Mouse (Mus musculus): ENCODE measurements at regions not wholly inside any gene's neighbourhood (a gene's known extent, or its start where the extent isn't known, plus 50 kb on each side); places are given as distances from the start of the nearest gene placed in this dataset.
A peak's percentile ranks its signal among the peaks of the same experiment; 100 is the strongest.
"Not testable (repeated sequence)": the region's sequence is repeated elsewhere in the genome, so short reads cannot be mapped to it uniquely, and the experiment has no call there.

DNA sequence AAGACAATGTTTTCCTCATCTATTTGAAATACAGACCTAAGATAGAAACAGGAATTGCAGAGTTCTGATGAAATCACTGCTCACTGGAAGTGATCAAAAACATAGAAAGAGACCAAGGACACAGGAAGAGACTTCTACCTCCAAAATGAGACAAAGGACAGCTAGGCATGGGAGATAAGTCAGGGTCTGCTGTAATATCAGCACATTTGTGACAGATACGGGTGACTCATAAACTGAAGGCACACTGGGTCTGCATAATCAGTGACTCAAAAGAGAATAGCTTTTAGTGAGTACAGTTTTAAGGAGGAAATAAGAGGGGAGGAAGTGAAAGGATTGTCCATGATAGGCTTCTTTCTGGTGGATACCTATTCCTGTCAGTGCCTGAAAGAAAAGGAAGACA, 719.7 kb downstream of the Efna5 start:
- ATAC-seq (replicated peaks; ENCODE audit: low FRiP score): no peak

DNA sequence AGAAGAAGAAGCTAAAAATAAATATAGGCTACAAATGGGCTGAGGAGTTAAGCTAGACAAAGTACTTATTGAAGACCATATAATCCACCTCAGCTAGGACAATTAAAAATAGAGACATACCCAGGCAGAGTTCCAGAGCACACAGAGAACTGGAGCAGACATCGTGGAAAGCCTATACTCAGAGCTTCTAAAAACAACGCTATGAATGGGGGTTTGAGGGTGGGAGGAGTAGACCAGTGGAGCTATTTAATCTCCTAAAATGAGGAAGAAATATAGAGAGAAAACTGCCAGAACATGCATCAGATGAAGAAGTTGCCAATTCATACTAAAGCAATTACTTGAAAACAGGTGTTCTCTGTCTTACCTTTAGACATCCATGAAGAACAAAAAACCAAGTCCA, 720.8 kb downstream of the Efna5 start:
- WGBS: 83% methylated on average over 2 of the region's 2 CpGs
- Histone ChIP-seq H3K4me2 (ENCODE audit: low read depth, low read length, severe bottlenecking) (no peak overlapping the region), H3K27me3 (ENCODE audit: control insufficient read depth, insufficient read depth, low read length) (no peaks in the 10 kb centered on the region), H3K9ac (ENCODE audit: low read length) (no peak overlapping the region), H3K36me3 (ENCODE audit: control insufficient read depth, insufficient read depth, low read length) (no peaks in the 10 kb centered on the region), H3K4me1 (replicated peaks; ENCODE audit: control insufficient read depth, insufficient read depth, low read length) (no peaks in the 10 kb centered on the region), H3K4me3 (ENCODE audit: low read depth, low read length) (no peak overlapping the region), H3K27ac (ENCODE audit: low read depth, low read length) (no peak overlapping the region), H3K9me3 (ENCODE audit: control insufficient read depth, low read length) (no peaks in the 10 kb centered on the region)
- ATAC-seq (replicated peaks; ENCODE audit: low FRiP score): no peak
- DNase-seq (ENCODE audit: low spot score): no peak

More for the DNA sequence above, 719.7 kb downstream of the Efna5 start:
- Histone ChIP-seq H3K27ac (ENCODE audit: low read depth, low read length) (no peak overlapping the region), H3K4me3 (ENCODE audit: low read depth, low read length) (no peak overlapping the region), H3K9me3 (ENCODE audit: control insufficient read depth, low read length) (no peaks in the 10 kb centered on the region), H3K9ac (ENCODE audit: low read length) (no peak overlapping the region), H3K36me3 (ENCODE audit: control insufficient read depth, insufficient read depth, low read length) (no peaks in the 10 kb centered on the region), H3K27me3 (ENCODE audit: control insufficient read depth, insufficient read depth, low read length) (no peaks in the 10 kb centered on the region), H3K4me2 (ENCODE audit: low read depth, low read length, severe bottlenecking) (no peak overlapping the region), H3K4me1 (replicated peaks; ENCODE audit: control insufficient read depth, insufficient read depth, low read length) (no peaks in the 10 kb centered on the region)
- no peak for DNase-seq (ENCODE audit: low spot score)
- 82% methylated on average over 1 of the region's 1 CpGs for WGBS

DNA sequence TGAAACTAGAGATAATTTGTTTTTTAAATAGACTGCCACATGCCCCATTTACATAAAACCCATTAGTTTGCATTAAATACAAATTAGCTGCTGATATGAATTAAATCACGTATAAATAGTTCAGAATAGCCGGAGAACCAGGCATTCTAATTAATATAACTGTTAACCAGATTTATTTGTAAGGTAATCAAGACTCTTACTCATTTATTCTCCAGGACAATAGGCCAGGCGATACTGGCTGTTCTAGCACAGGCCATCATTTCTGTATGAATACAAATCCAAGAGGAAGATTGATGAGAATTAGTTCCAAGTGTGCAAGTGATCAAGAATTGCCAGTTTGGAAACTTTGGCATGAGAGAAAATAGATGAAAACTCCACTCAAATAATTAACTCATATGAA, 746.1 kb downstream of the Efna5 start:
- WGBS: 61% methylated on average over 3 of the region's 3 CpGs
- Histone ChIP-seq H3K4me3 (ENCODE audit: low read depth, low read length) (no peak overlapping the region), H3K27me3 (ENCODE audit: control insufficient read depth, insufficient read depth, low read length) (no peaks in the 10 kb centered on the region), H3K9me3 (ENCODE audit: control insufficient read depth, low read length) (no peaks in the 10 kb centered on the region), H3K36me3 (ENCODE audit: control insufficient read depth, insufficient read depth, low read length) (no peaks in the 10 kb centered on the region), H3K27ac (ENCODE audit: low read depth, low read length) (no peak overlapping the region), H3K4me2 (ENCODE audit: low read depth, low read length, severe bottlenecking) (no peak overlapping the region), H3K9ac (ENCODE audit: low read length) (no peak overlapping the region), H3K4me1 (replicated peaks; ENCODE audit: control insufficient read depth, insufficient read depth, low read length) (no peaks in the 10 kb centered on the region)
- DNase-seq (ENCODE audit: low spot score) (no peak), ATAC-seq (replicated peaks; ENCODE audit: low FRiP score) (no peak)

DNA sequence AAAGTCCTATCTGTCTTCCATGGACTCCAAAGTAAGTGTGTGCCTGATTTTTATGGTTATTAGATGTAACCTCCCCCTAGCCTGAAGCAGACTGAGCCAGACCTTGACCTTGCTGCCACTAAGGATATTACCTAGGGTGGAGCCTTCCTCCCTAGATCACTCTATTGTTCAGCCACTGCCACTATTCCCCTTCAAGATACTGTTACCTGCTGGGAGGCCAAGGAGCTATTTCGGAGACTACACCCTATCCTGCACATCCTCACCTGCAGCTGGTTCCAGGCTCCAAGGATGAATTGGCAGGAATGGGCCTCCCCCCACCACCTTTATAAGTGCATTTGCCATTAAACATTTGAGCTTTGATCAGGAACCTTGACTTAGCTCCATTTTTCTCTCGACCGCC, 769.4 kb downstream of the Efna5 start:
- 90% methylated on average over 3 of the region's 3 CpGs for WGBS
- not testable (repeated sequence) for H3K4me3 ChIP-seq (ENCODE audit: low read depth, low read length); H3K36me3 ChIP-seq (ENCODE audit: control insufficient read depth, insufficient read depth, low read length)

DNA sequence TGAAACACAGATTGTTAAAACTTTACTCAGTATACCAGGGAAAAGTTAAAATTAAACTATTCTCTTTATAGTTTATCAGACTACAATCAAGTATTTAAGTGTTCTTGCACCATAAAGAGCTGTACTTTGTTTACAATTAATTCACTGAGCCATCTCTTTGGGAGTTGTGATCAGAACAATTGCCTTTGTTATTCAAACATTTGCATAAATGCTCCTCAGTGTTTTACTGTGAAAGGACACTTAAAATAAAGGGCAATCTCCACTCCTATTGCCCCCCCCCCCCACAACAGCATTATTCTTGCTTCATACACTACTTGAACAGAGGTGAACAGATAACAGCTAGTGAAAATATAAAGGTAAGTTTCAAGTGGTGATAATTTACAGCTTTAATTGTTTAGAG, 772.1 kb downstream of the Efna5 start:
- Histone ChIP-seq H3K9ac (ENCODE audit: low read length) (no peak overlapping the region), H3K27ac (ENCODE audit: low read depth, low read length) (no peak overlapping the region), H3K9me3 (ENCODE audit: control insufficient read depth, low read length) (no peaks in the 10 kb centered on the region), H3K4me2 (ENCODE audit: low read depth, low read length, severe bottlenecking) (no peak overlapping the region), H3K4me3 (ENCODE audit: low read depth, low read length) (no peak overlapping the region), H3K4me1 (replicated peaks; ENCODE audit: control insufficient read depth, insufficient read depth, low read length) (no peaks in the 10 kb centered on the region), H3K36me3 (ENCODE audit: control insufficient read depth, insufficient read depth, low read length) (no peaks in the 10 kb centered on the region), H3K27me3 (ENCODE audit: control insufficient read depth, insufficient read depth, low read length) (no peaks in the 10 kb centered on the region)
- DNase-seq (ENCODE audit: low spot score) (no peak), ATAC-seq (replicated peaks; ENCODE audit: low FRiP score) (no peak)

More for the DNA sequence above, 769.4 kb downstream of the Efna5 start:
- not testable (repeated sequence) for H3K4me1 ChIP-seq (replicated peaks; ENCODE audit: control insufficient read depth, insufficient read depth, low read length); H3K27me3 ChIP-seq (ENCODE audit: control insufficient read depth, insufficient read depth, low read length); ATAC-seq (replicated peaks; ENCODE audit: low FRiP score); H3K27ac ChIP-seq (ENCODE audit: low read depth, low read length); H3K9me3 ChIP-seq (ENCODE audit: control insufficient read depth, low read length); H3K9ac ChIP-seq (ENCODE audit: low read length); DNase-seq (ENCODE audit: low spot score); H3K4me2 ChIP-seq (ENCODE audit: low read depth, low read length, severe bottlenecking)

DNA sequence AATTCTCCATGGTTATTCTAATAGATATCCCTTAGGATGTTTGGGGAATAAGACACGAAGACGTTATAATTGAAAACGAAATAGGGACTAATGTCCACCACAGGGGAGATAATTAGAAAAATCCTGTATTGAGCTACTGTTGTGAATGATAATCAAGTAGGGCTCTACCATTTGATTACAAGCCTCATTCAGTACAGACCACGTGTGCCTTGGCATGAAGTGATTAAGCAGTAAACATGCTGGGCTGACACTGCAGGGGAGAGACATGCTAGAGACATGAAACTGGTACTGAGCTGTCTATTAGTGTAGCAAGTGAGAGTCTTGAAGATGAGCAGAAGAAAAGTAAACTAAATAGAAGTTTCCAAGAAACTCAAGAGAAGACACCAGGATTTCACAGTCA, 797.8 kb downstream of the Efna5 start:
- H3K9ac ChIP-seq (ENCODE audit: low read length): no peak overlapping the region
- no peak overlapping the region for H3K27ac ChIP-seq (ENCODE audit: low read depth, low read length)
- WGBS: 67% methylated on average over 4 of the region's 4 CpGs
- no peak overlapping the region for H3K4me2 ChIP-seq (ENCODE audit: low read depth, low read length, severe bottlenecking)
- no peak for ATAC-seq (replicated peaks; ENCODE audit: low FRiP score)
- no peaks in the 10 kb centered on the region for H3K36me3 ChIP-seq (ENCODE audit: control insufficient read depth, insufficient read depth, low read length)
- no peak overlapping the region for H3K4me3 ChIP-seq (ENCODE audit: low read depth, low read length)
- DNase-seq (ENCODE audit: low spot score): no peak
- no peaks in the 10 kb centered on the region for H3K9me3 ChIP-seq (ENCODE audit: control insufficient read depth, low read length)
- H3K4me1 ChIP-seq (replicated peaks; ENCODE audit: control insufficient read depth, insufficient read depth, low read length): no peaks in the 10 kb centered on the region
- H3K27me3 ChIP-seq (ENCODE audit: control insufficient read depth, insufficient read depth, low read length): no peaks in the 10 kb centered on the region

DNA sequence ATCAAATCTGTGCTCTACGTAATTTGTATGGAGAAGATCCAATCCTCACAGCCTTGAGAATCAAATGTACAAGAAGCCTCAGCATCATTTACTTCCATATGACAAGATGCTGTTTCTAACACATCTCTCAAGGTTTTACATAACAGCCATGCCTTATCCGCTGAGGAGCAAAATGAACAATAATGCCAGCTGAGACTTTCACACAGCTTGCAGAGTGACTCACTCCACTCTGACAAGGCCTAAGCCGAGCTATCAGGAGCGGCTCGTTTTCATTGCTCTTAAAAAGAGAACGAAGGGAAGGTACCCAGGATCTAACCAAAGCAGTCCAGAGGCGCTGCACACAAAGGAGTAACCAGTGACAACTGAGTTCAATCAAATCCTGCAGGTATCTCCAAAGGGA, 803.5 kb downstream of the Efna5 start:
- Histone ChIP-seq H3K9ac (ENCODE audit: low read length) (no peak overlapping the region), H3K9me3 (ENCODE audit: control insufficient read depth, low read length) (no peaks in the 10 kb centered on the region), H3K4me3 (ENCODE audit: low read depth, low read length) (no peak overlapping the region), H3K4me2 (ENCODE audit: low read depth, low read length, severe bottlenecking) (no peak overlapping the region), H3K27me3 (ENCODE audit: control insufficient read depth, insufficient read depth, low read length) (no peaks in the 10 kb centered on the region), H3K27ac (ENCODE audit: low read depth, low read length) (no peak overlapping the region), H3K36me3 (ENCODE audit: control insufficient read depth, insufficient read depth, low read length) (no peaks in the 10 kb centered on the region), H3K4me1 (replicated peaks; ENCODE audit: control insufficient read depth, insufficient read depth, low read length) (no peaks in the 10 kb centered on the region)
- 0 out of 2 replicates have a peak, but pooled peaks have one; percentile 24 for ATAC-seq (replicated peaks; ENCODE audit: low FRiP score)
- 66% methylated on average over 7 of the region's 7 CpGs for WGBS
- DNase-seq (ENCODE audit: low spot score): no peak

DNA sequence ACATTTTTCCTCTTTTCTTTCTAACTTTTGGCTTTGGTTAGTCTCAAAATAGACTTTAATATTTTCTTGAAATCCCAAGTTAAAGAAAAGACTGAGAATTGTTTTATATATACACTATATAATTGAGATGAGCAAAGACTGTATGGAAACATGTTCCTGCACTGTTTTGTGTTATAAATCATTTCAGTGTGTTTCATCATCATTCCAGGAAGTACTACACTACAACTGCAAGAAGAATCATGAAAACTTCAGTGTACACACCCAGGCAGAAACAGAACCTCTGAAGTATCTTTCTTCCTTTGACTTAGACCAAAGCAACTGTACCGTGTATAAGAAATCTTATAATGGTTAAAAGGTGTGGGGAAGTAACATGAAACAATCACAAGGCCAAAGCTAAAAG, 816.2 kb downstream of the Efna5 start:
- Histone ChIP-seq H3K4me2 (ENCODE audit: low read depth, low read length, severe bottlenecking) (no peak overlapping the region), H3K27me3 (ENCODE audit: control insufficient read depth, insufficient read depth, low read length) (no peaks in the 10 kb centered on the region), H3K27ac (ENCODE audit: low read depth, low read length) (no peak overlapping the region), H3K9me3 (ENCODE audit: control insufficient read depth, low read length) (no peaks in the 10 kb centered on the region), H3K4me1 (replicated peaks; ENCODE audit: control insufficient read depth, insufficient read depth, low read length) (no peaks in the 10 kb centered on the region), H3K9ac (ENCODE audit: low read length) (no peak overlapping the region), H3K4me3 (ENCODE audit: low read depth, low read length) (no peak overlapping the region), H3K36me3 (ENCODE audit: control insufficient read depth, insufficient read depth, low read length) (no peaks in the 10 kb centered on the region)
- DNase-seq (ENCODE audit: low spot score) (no peak), ATAC-seq (replicated peaks; ENCODE audit: low FRiP score) (no peak)
- WGBS: 92% methylated on average over 1 of the region's 1 CpGs

DNA sequence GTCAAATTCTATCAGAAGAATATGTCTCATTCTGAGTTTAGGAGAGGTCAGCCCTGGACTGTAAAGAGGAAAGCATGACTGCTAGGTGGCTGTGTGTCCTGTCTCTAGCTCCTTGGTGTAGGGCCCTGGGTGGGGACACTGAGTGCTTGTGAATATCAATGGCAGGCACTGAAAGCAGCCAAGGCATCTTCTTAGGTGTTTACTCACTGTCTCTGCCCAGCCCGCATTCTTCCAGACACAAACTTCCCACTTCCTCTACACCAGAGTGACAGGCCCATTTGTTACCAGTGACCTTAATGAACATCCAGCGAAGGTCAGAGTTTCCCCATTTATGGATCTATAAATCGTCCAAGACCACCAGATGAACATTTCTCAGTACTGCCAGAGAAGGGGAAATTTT, 823.1 kb downstream of the Efna5 start:
- no peak overlapping the region for H3K27ac ChIP-seq (ENCODE audit: low read depth, low read length)
- no peak overlapping the region for H3K4me2 ChIP-seq (ENCODE audit: low read depth, low read length, severe bottlenecking)
- H3K4me3 ChIP-seq (ENCODE audit: low read depth, low read length): no peak overlapping the region
- 80% methylated on average over 3 of the region's 3 CpGs for WGBS
- DNase-seq (ENCODE audit: low spot score): no peak
- no peak overlapping the region for H3K9ac ChIP-seq (ENCODE audit: low read length)
- H3K36me3 ChIP-seq (ENCODE audit: control insufficient read depth, insufficient read depth, low read length): no peaks in the 10 kb centered on the region
- H3K27me3 ChIP-seq (ENCODE audit: control insufficient read depth, insufficient read depth, low read length): no peaks in the 10 kb centered on the region
- no peak for ATAC-seq (replicated peaks; ENCODE audit: low FRiP score)
- H3K9me3 ChIP-seq (ENCODE audit: control insufficient read depth, low read length): no peaks in the 10 kb centered on the region
- no peaks in the 10 kb centered on the region for H3K4me1 ChIP-seq (replicated peaks; ENCODE audit: control insufficient read depth, insufficient read depth, low read length)

Measured in forebrain, embryonic 11.5 days (tissue).